Mouse (Mus musculus) midbrain, embryonic 11.5 days (tissue): ENCODE measurements around the gene Ttc39a. TPM values are rescaled to one million over a fixed set of nuclear protein-coding genes. Genes with fewer than 3 reads are reported as not detected.

Experiments used
- ATAC-seq: fragments of 200-750 bp; cut with Nextera tagmentation; 2 replicates; pipeline ENCODE4 v1.8.0; 2017; ENCODE audit warnings: moderate TSS enrichment, moderate library complexity; ENCODE audit not compliant: low FRiP score
- DNase-seq: peaks from one replicate; pipeline ENCODE4 v3.0.0; 2015; ENCODE audit warnings: low spot score; ENCODE audit errors: missing footprints
- H3K27ac ChIP-seq: fragments of 300-500 bp; sonication (generic); 2 replicates; pipeline ENCODE4 v1.5.1; 2014; ENCODE audit warnings: low read depth, low read length
- H3K27me3 ChIP-seq: fragments of 300-500 bp; sonication (generic); 2 replicates; pipeline ENCODE4 v1.6.1; 2014; ENCODE audit warnings: mild to moderate bottlenecking, low read length, moderate library complexity, mixed read lengths; ENCODE audit not compliant: control insufficient read depth, insufficient read depth
- H3K36me3 ChIP-seq: fragments of 300-500 bp; sonication (generic); 2 replicates; pipeline ENCODE4 v1.6.1; 2014; ENCODE audit warnings: mild to moderate bottlenecking, low read length, moderate library complexity, mixed read lengths; ENCODE audit not compliant: control insufficient read depth, insufficient read depth
- H3K4me1 ChIP-seq: fragments of 300-500 bp; sonication (generic); 2 replicates; pipeline ENCODE4 v1.6.1; 2014; ENCODE audit warnings: low read length; ENCODE audit not compliant: control insufficient read depth, insufficient read depth
- H3K4me2 ChIP-seq: fragments of 300-500 bp; sonication (generic); 2 replicates; pipeline ENCODE4 v1.6.1; 2014; ENCODE audit warnings: mild to moderate bottlenecking, moderate library complexity
- H3K4me3 ChIP-seq: fragments of 300-500 bp; sonication (generic); 2 replicates; pipeline ENCODE4 v1.5.1; 2014; ENCODE audit warnings: low read depth, low read length
- H3K9ac ChIP-seq: fragments of 300-500 bp; sonication (generic); 2 replicates; pipeline ENCODE4 v1.6.1; 2014; ENCODE audit warnings: low read length
- H3K9me3 ChIP-seq: fragments of 300-500 bp; sonication (generic); 2 replicates; pipeline ENCODE4 v1.6.1; 2016; ENCODE audit warnings: low read length; ENCODE audit not compliant: control insufficient read depth
- WGBS: fragments of 180-500 bp; shearing (Covaris S2); extraction: QIAGEN DNeasy Blood & Tissue Kit; methylation state at CpG from one replicate; pipeline ENCODE4 v1.1.7; 2014; 5-methylcytosine and 5-hydroxymethylcytosine counted together
- polyA plus RNA-seq: library from polyadenylated mRNA; unstranded; fragments of >200 nt; fragmentation: Nextera tagmentation; extraction: Ambion mirVana; gene quantifications from 2 replicates; pipeline ENCODE4 v1.2.1, GENCODE M21; 2014

Ttc39a gene
- polyA plus RNA-seq, 1 experiment from 2014 or later: 2.2 TPM

GRCm38 (mm10) chr4:109441000-109441399 is 34.6 kb downstream of the Ttc39a start:
- WGBS: 96% methylated on average over 3 of the region's 3 CpGs
- 0 out of 2 replicates have a peak, but pooled peaks cover 2% of the 10 kb centered on the region for H3K4me1 ChIP-seq

GRCm38 (mm10) chr4:109442126-109442525 is 35.7 kb downstream of the Ttc39a start:
- H3K27ac ChIP-seq: no peak overlapping the region
- no peak overlapping the region for H3K9ac ChIP-seq
- no peak for DNase-seq
- 0 out of 2 replicates have a peak, but pooled peaks cover 2% of the 10 kb centered on the region for H3K4me1 ChIP-seq
- no peak for ATAC-seq
- H3K27me3 ChIP-seq: no peaks in the 10 kb centered on the region
- WGBS: 93% methylated on average over 7 of the region's 7 CpGs
- H3K4me3 ChIP-seq: no peak overlapping the region
- no peaks in the 10 kb centered on the region for H3K9me3 ChIP-seq
- H3K4me2 ChIP-seq: no peak overlapping the region
- H3K36me3 ChIP-seq: no peaks in the 10 kb centered on the region

More at GRCm38 (mm10) chr4:109441000-109441399, 34.6 kb downstream of the Ttc39a start:
- Histone ChIP-seq H3K9ac (no peak overlapping the region), H3K36me3 (no peaks in the 10 kb centered on the region), H3K4me3 (no peak overlapping the region), H3K9me3 (no peaks in the 10 kb centered on the region), H3K27ac (no peak overlapping the region), H3K27me3 (no peaks in the 10 kb centered on the region), H3K4me2 (no peak overlapping the region)
- ATAC-seq (no peak), DNase-seq (no peak)

- Histone ChIP-seq H3K4me2 (no peak overlapping the region), H3K9ac (no peak overlapping the region), H3K4me3 (no peak overlapping the region), H3K27ac (no peak overlapping the region), H3K4me1 (0 out of 2 replicates have a peak, but pooled peaks cover 2% of the 10 kb centered on the region), H3K27me3 (no peaks in the 10 kb centered on the region), H3K9me3 (no peaks in the 10 kb centered on the region), H3K36me3 (no peaks in the 10 kb centered on the region)
- WGBS: 88% methylated on average over 4 of the region's 4 CpGs
- ATAC-seq (no peak), DNase-seq (no peak)
Observed at GRCm38 (mm10) chr4:109442649-109443048, 36.2 kb downstream of the Ttc39a start.

GRCm38 (mm10) chr4:109444471-109444870 is 38.0 kb downstream of the Ttc39a start:
- 71% methylated on average over 6 of the region's 6 CpGs for WGBS

GRCm38 (mm10) chr4:109444951-109445350 is 38.5 kb downstream of the Ttc39a start:
- H3K9me3 ChIP-seq: no peaks in the 10 kb centered on the region
- ATAC-seq (no peak), DNase-seq (no peak)
- H3K4me3 ChIP-seq: no peak overlapping the region
- H3K27me3 ChIP-seq: no peaks in the 10 kb centered on the region
- H3K36me3 ChIP-seq: no peaks in the 10 kb centered on the region
- H3K4me1 ChIP-seq: 0 out of 2 replicates have a peak, but pooled peaks cover 2% of the 10 kb centered on the region
- no peak overlapping the region for H3K9ac ChIP-seq
- H3K27ac ChIP-seq: no peak overlapping the region
- H3K4me2 ChIP-seq: no peak overlapping the region
- 51% methylated on average over 2 of the region's 2 CpGs for WGBS

More at GRCm38 (mm10) chr4:109444471-109444870, 38.0 kb downstream of the Ttc39a start:
- Histone ChIP-seq H3K27me3 (no peaks in the 10 kb centered on the region), H3K4me2 (no peak overlapping the region), H3K36me3 (no peaks in the 10 kb centered on the region), H3K4me3 (no peak overlapping the region), H3K9me3 (no peaks in the 10 kb centered on the region), H3K27ac (no peak overlapping the region), H3K9ac (no peak overlapping the region), H3K4me1 (0 out of 2 replicates have a peak, but pooled peaks cover 2% of the 10 kb centered on the region)
- DNase-seq (no peak), ATAC-seq (no peak)

- DNase-seq (no peak), ATAC-seq (no peak)
- no peak overlapping the region for H3K4me2 ChIP-seq
- 0 out of 2 replicates have a peak, but pooled peaks cover 2% of the 10 kb centered on the region for H3K4me1 ChIP-seq
- 72% methylated on average over 2 of the region's 2 CpGs for WGBS
- no peaks in the 10 kb centered on the region for H3K27me3 ChIP-seq
- no peak overlapping the region for H3K4me3 ChIP-seq
- no peaks in the 10 kb centered on the region for H3K36me3 ChIP-seq
- no peak overlapping the region for H3K27ac ChIP-seq
- H3K9ac ChIP-seq: no peak overlapping the region
- no peaks in the 10 kb centered on the region for H3K9me3 ChIP-seq
Observed at GRCm38 (mm10) chr4:109445397-109445796, 39.0 kb downstream of the Ttc39a start.

- H3K27ac ChIP-seq: no peak overlapping the region
- no peak for DNase-seq
- no peak for ATAC-seq
- H3K36me3 ChIP-seq: no peaks in the 10 kb centered on the region
- H3K4me1 ChIP-seq: 0 out of 2 replicates have a peak, but pooled peaks cover 2% of the 10 kb centered on the region
- H3K27me3 ChIP-seq: no peaks in the 10 kb centered on the region
- H3K9me3 ChIP-seq: no peaks in the 10 kb centered on the region
- H3K4me2 ChIP-seq: no peak overlapping the region
- no peak overlapping the region for H3K4me3 ChIP-seq
- no peak overlapping the region for H3K9ac ChIP-seq
- 86% methylated on average over 1 of the region's 1 CpGs for WGBS
Observed at GRCm38 (mm10) chr4:109445956-109446355, 39.5 kb downstream of the Ttc39a start.

GRCm38 (mm10) chr4:109448531-109448930 is 42.1 kb downstream of the Ttc39a start:
- Histone ChIP-seq H3K36me3 (no peaks in the 10 kb centered on the region), H3K4me1 (0 out of 2 replicates have a peak, but pooled peaks cover 2% of the 10 kb centered on the region), H3K27me3 (no peaks in the 10 kb centered on the region), H3K4me3 (no peak overlapping the region), H3K9me3 (no peaks in the 10 kb centered on the region), H3K27ac (no peak overlapping the region), H3K4me2 (no peak overlapping the region), H3K9ac (no peak overlapping the region)
- WGBS: 96% methylated on average over 2 of the region's 2 CpGs
- DNase-seq (no peak), ATAC-seq (no peak)

GRCm38 (mm10) chr4:109456821-109457220 is 50.4 kb downstream of the Ttc39a start:
- H3K36me3 ChIP-seq: no peaks in the 10 kb centered on the region
- no peak overlapping the region for H3K4me2 ChIP-seq
- H3K9ac ChIP-seq: no peak overlapping the region
- WGBS: 92% methylated on average over 6 of the region's 6 CpGs
- no peaks in the 10 kb centered on the region for H3K4me1 ChIP-seq
- H3K4me3 ChIP-seq: no peak overlapping the region
- ATAC-seq: no peak
- H3K27me3 ChIP-seq: no peaks in the 10 kb centered on the region
- H3K9me3 ChIP-seq: no peaks in the 10 kb centered on the region
- no peak for DNase-seq
- H3K27ac ChIP-seq: no peak overlapping the region
